ENCODE assay signal across 9 mouse cellular contexts in the genomic region with DNA sequence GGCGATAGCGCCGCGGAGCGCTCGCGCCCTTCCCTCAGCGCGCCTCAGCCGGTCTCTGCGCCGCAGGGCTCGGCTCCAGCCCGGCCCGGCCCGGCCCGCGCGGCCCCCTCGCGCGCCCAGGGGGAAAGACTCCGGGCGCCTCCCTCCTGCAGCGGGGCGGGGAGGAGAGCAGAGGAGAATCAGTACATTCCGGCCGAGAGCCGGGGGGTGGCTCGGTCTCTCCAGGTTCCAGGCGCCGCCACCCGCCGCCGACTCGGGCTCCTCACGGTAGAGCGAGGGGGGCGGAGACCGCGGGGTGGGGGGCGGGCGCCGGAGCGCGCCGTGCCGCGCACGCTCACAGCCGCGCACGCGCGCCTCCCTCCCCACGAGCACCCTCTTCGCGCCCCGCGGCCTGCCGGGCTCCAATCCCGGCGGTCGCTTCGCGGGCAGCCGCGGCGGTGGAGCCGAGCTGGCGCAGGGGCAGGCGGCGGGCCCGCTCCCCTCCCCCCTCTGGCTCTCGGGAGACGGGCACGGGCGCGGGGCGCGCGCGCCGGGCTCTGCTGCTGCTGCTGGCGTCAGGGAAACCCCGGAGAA. TPM values are rescaled to one million over a fixed set of nuclear protein-coding genes. Genes with fewer than 3 reads are reported as not detected.
DNase-seq lines count a peak whose midpoint lies in the region; ATAC-seq lines count a peak whose summit lies in the region.
"Had no signal": no experiment of that assay in that cellular context is flagged by ENCODE, and none has a peak within 500 bp of the region (broad histone marks: within the 10 kb centered on the region; RNA-seq: fewer than 3 reads in every experiment).

Neo1 (minus strand) TSS at position 283 of the 573 bp plus-strand sequence.

- no peaks in the 10 kb centered on the region for H3K36me3 ChIP-seq in hindbrain, embryonic 15.5 days

- peak within 1 kb of the TSS; percentile 99 for H3K4me3 ChIP-seq in hindbrain, embryonic 15.5 days

- H3K27me3 ChIP-seq in hindbrain, embryonic 15.5 days, result no peaks in the 10 kb centered on the region

- peaks cover 37% of the 10 kb centered on the region for H3K4me1 ChIP-seq in hindbrain, embryonic 15.5 days (replicated peaks)

- H3K9me3 ChIP-seq in hindbrain, embryonic 15.5 days, result no peaks in the 10 kb centered on the region

- H3K27ac ChIP-seq in hindbrain, embryonic 15.5 days (replicated peaks), result peak within 1 kb of the TSS; percentile 99
- H3K27ac ChIP-seq: macrophage had no signal

- DNase-seq in R1 (ENCODE audit: low read depth, low spot score), result peak; percentile 76
- DNase-seq in cerebellum, postnatal 25 days, result peak; percentile 97 to 98
- peak; percentile 86 for DNase-seq in gastrocnemius, adult 18-20 months (ENCODE audit: low spot score)
- peak; percentile 92 for DNase-seq in left cerebral cortex, adult 11 months (ENCODE audit: low spot score)
- peak; percentile 83 for DNase-seq in lung, postnatal 25 days (ENCODE audit: low spot score)
- peak; percentile 91 for DNase-seq in right cerebral cortex, postnatal 36 days (ENCODE audit: low spot score in 2 of 2)
- DNase-seq in natural killer cell, adult 2 months (ENCODE audit: low spot score in 2 of 2), result no peak

- ATAC-seq in hindbrain, embryonic 15.5 days (ENCODE audit: low FRiP score, low read depth), result peak; percentile 95

- WGBS in hindbrain, embryonic 15.5 days, result under 1% methylated on average over 43 of the region's 86 CpGs

- peak within 1 kb of the TSS; percentile 89 for H3K4me2 ChIP-seq in hindbrain, embryonic 15.5 days

- H3K9ac ChIP-seq in hindbrain, embryonic 15.5 days, result peak within 1 kb of the TSS; percentile 94

RNA-seq across cellular contexts. Expression of gene Neo1, which starts in this region (rescaled TPM):
- 10 to 100 TPM; 31.4 to 32.0 TPM for total RNA-seq in gastrocnemius, adult 18-20 months (2021)
- polyA plus RNA-seq in hindbrain, embryonic 15.5 days (2015; fragmentation: Nextera tagmentation; extraction: Ambion mirVana), result 48.2 and 49.6 TPM in 2 replicates

Comparison
In these comparisons a context has a peak if more than half of its experiments do, and no peak if none do; other contexts are left out.
1. DNase-seq: peak in R1 (single experiment), cerebellum, postnatal 25 days (2 of 2), gastrocnemius, adult 18-20 months (single experiment), left cerebral cortex, adult 11 months (single experiment), lung, postnatal 25 days (single experiment) and right cerebral cortex, postnatal 36 days (2 of 2); none in natural killer cell, adult 2 months (0 of 2).